In the genomic region with DNA sequence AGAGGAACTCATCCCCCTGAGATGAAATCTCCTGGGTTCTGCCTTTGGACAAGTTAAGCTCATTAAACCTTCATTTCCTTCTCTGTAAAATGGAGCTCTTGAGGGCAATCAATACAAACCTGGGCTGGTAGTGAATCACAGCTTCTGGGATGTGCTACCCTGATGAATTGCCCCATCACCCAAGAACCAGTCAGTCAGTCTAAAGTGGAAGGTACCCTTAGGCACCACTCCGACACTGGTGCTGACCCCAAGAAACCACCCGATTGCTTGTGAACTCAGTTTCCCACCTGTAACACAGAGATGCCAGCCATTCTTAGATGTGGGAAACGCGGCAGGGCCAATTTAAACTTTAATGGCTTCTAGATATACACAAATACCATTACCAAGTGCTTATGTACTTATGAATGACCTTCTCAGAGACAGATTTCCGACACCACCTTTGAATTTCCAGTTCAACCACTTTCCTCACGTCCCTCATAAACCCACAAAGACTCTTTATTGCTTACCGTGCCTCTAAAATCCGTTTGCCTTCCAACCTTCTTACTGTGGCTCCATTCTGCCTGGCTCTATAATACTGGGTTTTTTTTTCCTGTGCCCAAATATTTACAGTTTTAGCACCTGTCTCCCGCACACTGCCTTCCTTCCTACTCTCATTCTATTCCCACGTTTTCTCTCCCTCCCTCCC, we compare ENCODE assay signal across 32 mouse cellular contexts. TPM values are rescaled to one million over a fixed set of nuclear protein-coding genes. Genes with fewer than 3 reads are reported as not detected.
A peak's percentile ranks its signal among the peaks of the same experiment; 100 is the strongest.
DNase-seq lines count a peak whose midpoint lies in the region; ATAC-seq and TF ChIP-seq lines count a peak whose summit lies in the region.
"Had no signal": no experiment of that assay in that cellular context is flagged by ENCODE, and none has a peak within 500 bp of the region (broad histone marks: within the 10 kb centered on the region; RNA-seq: fewer than 3 reads in every experiment).

No protein-coding gene starts in this region.

- no peak overlapping the region for H3K4me3 ChIP-seq in lung, embryonic 16.5 days (ENCODE audit: low read length)
- H3K4me3 ChIP-seq in lung, adult 2 months (replicated peaks; ENCODE audit: extremely low read depth, low read depth, low read length), result no peak overlapping the region
- no peak overlapping the region for H3K4me3 ChIP-seq in intestine, embryonic 16.5 days (ENCODE audit: low read length)
- no peak overlapping the region for H3K4me3 ChIP-seq in stomach, postnatal 0 days (ENCODE audit: low read depth, low read length)
- H3K4me3 ChIP-seq: forebrain, embryonic 13.5 days; heart, embryonic 10.5 days; heart, embryonic 15.5 days; hindbrain, embryonic 12.5 days; limb, embryonic 10.5 days; limb, embryonic 15.5 days; liver, embryonic 13.5 days; megakaryocyte, embryonic 14.5 days; midbrain, embryonic 12.5 days; myocyte; neural tube, embryonic 12.5 days had no signal

- H3K27ac ChIP-seq in lung, embryonic 16.5 days (ENCODE audit: low read length), result peak overlapping the region; percentile 78
- H3K27ac ChIP-seq in intestine, embryonic 16.5 days (ENCODE audit: low read length), result peak overlapping the region; percentile 57
- H3K27ac ChIP-seq in stomach, postnatal 0 days (replicated peaks), result peak overlapping the region; percentile 49
- H3K27ac ChIP-seq: forebrain, embryonic 13.5 days; heart, embryonic 10.5 days; heart, embryonic 15.5 days; hindbrain, embryonic 12.5 days; hindbrain, postnatal 0 days; kidney, postnatal 0 days; limb, embryonic 10.5 days; limb, embryonic 15.5 days; liver, embryonic 13.5 days; midbrain, embryonic 12.5 days; neural tube, embryonic 12.5 days had no signal

- H3K36me3 ChIP-seq in lung, embryonic 16.5 days (ENCODE audit: control insufficient read depth, insufficient read depth, low read length), result no peaks in the 10 kb centered on the region
- no peaks in the 10 kb centered on the region for H3K36me3 ChIP-seq in intestine, embryonic 16.5 days (ENCODE audit: control insufficient read depth, insufficient read depth, low read length)
- no peaks in the 10 kb centered on the region for H3K36me3 ChIP-seq in stomach, postnatal 0 days (ENCODE audit: control insufficient read depth, insufficient read depth, low read length)
- H3K36me3 ChIP-seq: heart, embryonic 10.5 days; heart, embryonic 15.5 days; hindbrain, embryonic 12.5 days; limb, embryonic 10.5 days; limb, embryonic 15.5 days; liver, embryonic 13.5 days; midbrain, embryonic 12.5 days; neural tube, embryonic 12.5 days had no signal

- H3K4me2 ChIP-seq in lung, embryonic 16.5 days (ENCODE audit: low read depth, low read length), result peak overlapping the region; percentile 16; the same call in 1 of the 2 replicates
- no peak overlapping the region for H3K4me2 ChIP-seq in intestine, embryonic 16.5 days (ENCODE audit: low read depth, low read length)
- H3K4me2 ChIP-seq in stomach, postnatal 0 days (replicated peaks; ENCODE audit: low read depth), result no peak overlapping the region
- H3K4me2 ChIP-seq: forebrain, embryonic 13.5 days; heart, embryonic 15.5 days; hindbrain, embryonic 12.5 days; limb, embryonic 15.5 days; liver, embryonic 13.5 days; midbrain, embryonic 12.5 days; neural tube, embryonic 12.5 days had no signal

- WGBS in lung, embryonic 16.5 days, result 41% methylated on average over 10 of the region's 10 CpGs
- WGBS in lung, adult 2 months, result 51% methylated on average over 10 of the region's 10 CpGs
- 39% methylated on average over 10 of the region's 10 CpGs for WGBS in intestine, embryonic 16.5 days
- 34% methylated on average over 10 of the region's 10 CpGs for WGBS in stomach, postnatal 0 days

- no peak for TF ChIP-seq POLR2A in lung, adult 2 months (IDR thresholded peaks at IDR 0.05; ENCODE audit: borderline replicate concordance, extremely low read depth, low read depth, low read length)

- H3K27me3 ChIP-seq in lung, embryonic 16.5 days (ENCODE audit: control insufficient read depth, insufficient read depth, low read depth, low read length), result no peaks in the 10 kb centered on the region
- no peaks in the 10 kb centered on the region for H3K27me3 ChIP-seq in intestine, embryonic 16.5 days (replicated peaks; ENCODE audit: control insufficient read depth, insufficient read depth, low read length)
- no peaks in the 10 kb centered on the region for H3K27me3 ChIP-seq in stomach, postnatal 0 days (ENCODE audit: control insufficient read depth, insufficient read depth, low read length)
- H3K27me3 ChIP-seq: forebrain, embryonic 13.5 days; heart, embryonic 15.5 days; hindbrain, embryonic 12.5 days; limb, embryonic 15.5 days; liver, embryonic 13.5 days; midbrain, embryonic 12.5 days; neural tube, embryonic 12.5 days had no signal

- peaks cover 5% of the 10 kb centered on the region for H3K4me1 ChIP-seq in lung, embryonic 16.5 days (replicated peaks; ENCODE audit: control insufficient read depth, insufficient read depth, low read length)
- no peaks in the 10 kb centered on the region for H3K4me1 ChIP-seq in lung, adult 2 months (ENCODE audit: control insufficient read depth, insufficient read depth, low read length)
- peaks cover 12% of the 10 kb centered on the region for H3K4me1 ChIP-seq in intestine, embryonic 16.5 days (ENCODE audit: control insufficient read depth, insufficient read depth, low read length)
- H3K4me1 ChIP-seq in stomach, postnatal 0 days (replicated peaks; ENCODE audit: control insufficient read depth, insufficient read depth), result no peaks in the 10 kb centered on the region
- H3K4me1 ChIP-seq: limb, embryonic 15.5 days; liver, embryonic 13.5 days; megakaryocyte, embryonic 14.5 days; neural tube, embryonic 12.5 days had no signal

- DNase-seq in lung, adult 2 months, result no peak
- DNase-seq in lung, postnatal 36 days, result peak; percentile 18
- DNase-seq in stomach, postnatal 0 days (ENCODE audit: low spot score), result peak; percentile 28
- DNase-seq in cerebellum, postnatal 25 days, result no peak
- DNase-seq in adrenal gland, postnatal 4 days (ENCODE audit: low spot score in 2 of 2), result no peak
- DNase-seq: adrenal gland, adult 2 months; B cell, adult 2 months; cerebellum, adult 11-12 months; cerebellum, adult 9-11 months; gastrocnemius, postnatal 10 days; heart, postnatal 36 days; kidney, adult 2 months; kidney, postnatal 4 days; liver, embryonic 13.5 days; right cerebral cortex, postnatal 4 days; thymus, adult 2 months; thymus, postnatal 4 days had no signal

- H3K9me3 ChIP-seq in lung, embryonic 16.5 days (ENCODE audit: control insufficient read depth, low read length), result no peaks in the 10 kb centered on the region
- H3K9me3 ChIP-seq in intestine, embryonic 16.5 days (ENCODE audit: control insufficient read depth, low read length), result no peaks in the 10 kb centered on the region
- H3K9me3 ChIP-seq in stomach, postnatal 0 days (ENCODE audit: control insufficient read depth, low read length), result no peaks in the 10 kb centered on the region
- H3K9me3 ChIP-seq: forebrain, embryonic 13.5 days; heart, embryonic 10.5 days; heart, embryonic 15.5 days; hindbrain, embryonic 12.5 days; limb, embryonic 10.5 days; limb, embryonic 15.5 days; liver, embryonic 13.5 days; midbrain, embryonic 12.5 days; neural tube, embryonic 12.5 days had no signal

- no peak overlapping the region for H3K9ac ChIP-seq in lung, embryonic 16.5 days (ENCODE audit: low read length)
- H3K9ac ChIP-seq in intestine, embryonic 16.5 days (ENCODE audit: low read depth, low read length), result no peak overlapping the region
- no peak overlapping the region for H3K9ac ChIP-seq in stomach, postnatal 0 days (ENCODE audit: low read length)
- H3K9ac ChIP-seq: forebrain, embryonic 13.5 days; heart, embryonic 15.5 days; hindbrain, embryonic 12.5 days; limb, embryonic 15.5 days; liver, embryonic 13.5 days; midbrain, embryonic 12.5 days; neural tube, embryonic 12.5 days had no signal

- no peak for TF ChIP-seq EP300 in stomach, postnatal 0 days (optimal IDR thresholded peaks at IDR 0.05)

- no peak for TF ChIP-seq CTCF in lung, adult 2 months (IDR thresholded peaks at IDR 0.05; ENCODE audit: insufficient read depth, low read length)
- TF ChIP-seq CTCF in stomach, postnatal 0 days (IDR thresholded peaks at IDR 0.05; ENCODE audit: low read depth), result no peak

- peak; percentile 79 for ATAC-seq in lung, embryonic 16.5 days (ENCODE audit: low read depth)
- ATAC-seq in intestine, embryonic 16.5 days, result peak; percentile 73
- ATAC-seq in stomach, postnatal 0 days (ENCODE audit: low FRiP score, low TSS enrichment), result 0 out of 2 replicates have a peak, but pooled peaks have one; percentile 35
- ATAC-seq: activated CD4-positive, CD25-positive, alpha-beta regulatory T cell, adult 4 months; forebrain, embryonic 13.5 days; hindbrain, postnatal 0 days had no signal

RNA-seq across cellular contexts. Expression of a gene that starts 30.8 kb away (rescaled TPM):
- 21.7 and 24.4 TPM in 2 replicates for polyA plus RNA-seq in lung, embryonic 16.5 days (2015; fragmentation: Nextera tagmentation; extraction: Ambion mirVana)
- 14.6 and 16.0 TPM in 2 replicates for polyA plus RNA-seq in lung, adult 2 months (2012; rRNA removed)
- polyA plus RNA-seq in intestine, embryonic 16.5 days (2015; fragmentation: Nextera tagmentation; extraction: Ambion mirVana), result 14.2 and 15.1 TPM in 2 replicates
- 23.1 and 23.8 TPM in 2 replicates for polyA plus RNA-seq in stomach, postnatal 0 days (2015; fragmentation: Nextera tagmentation; extraction: Ambion mirVana)
- total RNA-seq in adrenal gland, postnatal 4 days (2021), result 10 to 100 TPM; 31.2 to 47.6 TPM

Comparison
In these comparisons a context has a peak if more than half of its experiments do, and no peak if none do; other contexts are left out.
1. DNase-seq: peak in lung, postnatal 36 days (single experiment) and stomach, postnatal 0 days (single experiment); none in lung, adult 2 months (single experiment), cerebellum, postnatal 25 days (0 of 2) and adrenal gland, postnatal 4 days (0 of 2).
2. Peak in every context shown above with its lines, with median percentiles within 50 percentile points of each other: ATAC-seq and H3K27ac ChIP-seq.